Mouse (Mus musculus) olfactory bulb, adult 2 months (tissue): ENCODE results near the gene Rims3. TPM values are rescaled to one million over a fixed set of nuclear protein-coding genes. Genes with fewer than 3 reads are reported as not detected.

Source experiments
- H3K27ac ChIP-seq: fragments of 200-500 bp; 2 replicates; pipeline ENCODE4 v1.5.1; 2012; ENCODE audit warnings: low read depth, low read length; ENCODE audit not compliant: insufficient read depth
- H3K4me1 ChIP-seq: fragments of 200-500 bp; 2 replicates; pipeline ENCODE4 v1.6.1; 2012; ENCODE audit warnings: low read length; ENCODE audit not compliant: control insufficient read depth, insufficient read depth
- H3K4me3 ChIP-seq: fragments of 200-500 bp; 2 replicates; pipeline ENCODE4 v1.5.1; 2012; ENCODE audit warnings: mild to moderate bottlenecking, low read depth, low read length, moderate library complexity; ENCODE audit not compliant: insufficient read depth
- CTCF ChIP-seq: fragments of 200-500 bp; IDR thresholded peaks from 2 replicates; pipeline ENCODE4 v1.5.1; 2012; ENCODE audit warnings: low read depth, mild to moderate bottlenecking, low read length, moderate library complexity; ENCODE audit not compliant: insufficient read depth
- POLR2A ChIP-seq: fragments of 200-500 bp; IDR thresholded peaks from 2 replicates; pipeline ENCODE4 v1.6.1; 2012; ENCODE audit warnings: mild to moderate bottlenecking, low read depth, low read length, moderate library complexity; ENCODE audit not compliant: insufficient read depth
- WGBS: fragments of 180-500 bp; shearing (Covaris S2); methylation state at CpG from one replicate; pipeline ENCODE4 v1.1.7; 2018; 5-methylcytosine and 5-hydroxymethylcytosine counted together
- polyA plus RNA-seq: library from polyadenylated mRNA; stranded (reverse); fragments of >200 nt; gene quantifications from 2 replicates; pipeline ENCODE4 v1.2.4, GENCODE M21; 2012; ENCODE audit warnings: low replicate concordance; ENCODE audit not compliant: missing spikeins, insufficient read depth, insufficient read length

Gene Rims3
- polyA plus RNA-seq, 1 experiment: not detected

GRCm38 (mm10) chr4:120885208-120886120 lies 30.8 kb downstream of the Rims3 start:
- no peak overlapping the region for H3K27ac ChIP-seq
- WGBS: 56% methylated on average over 13 of the region's 13 CpGs
- TF ChIP-seq CTCF (no peak), POLR2A (no peak)

GRCm38 (mm10) chr4:120886131-120886530 lies 31.5 kb downstream of the Rims3 start:
- TF ChIP-seq POLR2A (no peak), CTCF (no peak)
- no peak overlapping the region for H3K4me3 ChIP-seq
- H3K27ac ChIP-seq: no peak overlapping the region
- peaks cover 26% of the 10 kb centered on the region for H3K4me1 ChIP-seq
- WGBS: 52% methylated on average over 4 of the region's 4 CpGs

More at GRCm38 (mm10) chr4:120885208-120886120, 30.8 kb downstream of the Rims3 start:
- no peak overlapping the region for H3K4me3 ChIP-seq
- H3K4me1 ChIP-seq: peaks cover 31% of the 10 kb centered on the region

- WGBS: 86% methylated on average over 5 of the region's 5 CpGs
- Histone ChIP-seq H3K4me1 (peaks cover 22% of the 10 kb centered on the region), H3K27ac (no peak overlapping the region), H3K4me3 (no peak overlapping the region)
- TF ChIP-seq CTCF (no peak), POLR2A (no peak)
Observed at GRCm38 (mm10) chr4:120886811-120887210, 32.2 kb downstream of the Rims3 start.

GRCm38 (mm10) chr4:120887381-120888112 lies 32.9 kb downstream of the Rims3 start:
- H3K27ac ChIP-seq: no peak overlapping the region
- WGBS: 20% methylated on average over 8 of the region's 8 CpGs
- H3K4me1 ChIP-seq: peaks cover 18% of the 10 kb centered on the region

GRCm38 (mm10) chr4:120888884-120889283 lies 34.3 kb downstream of the Rims3 start:
- 81% methylated on average over 8 of the region's 8 CpGs for WGBS
- H3K4me3 ChIP-seq: no peak overlapping the region
- peaks cover 23% of the 10 kb centered on the region for H3K4me1 ChIP-seq

More at GRCm38 (mm10) chr4:120887381-120888112, 32.9 kb downstream of the Rims3 start:
- no peak overlapping the region for H3K4me3 ChIP-seq
- TF ChIP-seq CTCF: no peak
- TF ChIP-seq POLR2A: no peak

GRCm38 (mm10) chr4:120890754-120891440 lies 36.3 kb downstream of the Rims3 start:
- 69% methylated on average over 11 of the region's 11 CpGs for WGBS
- no peak overlapping the region for H3K27ac ChIP-seq
- TF ChIP-seq POLR2A: no peak
- no peak for TF ChIP-seq CTCF
- H3K4me3 ChIP-seq: no peak overlapping the region
- peaks cover 26% of the 10 kb centered on the region for H3K4me1 ChIP-seq

More at GRCm38 (mm10) chr4:120888884-120889283, 34.3 kb downstream of the Rims3 start:
- H3K27ac ChIP-seq: no peak overlapping the region
- TF ChIP-seq CTCF (no peak), POLR2A (no peak)

- TF ChIP-seq POLR2A (no peak), CTCF (no peak)
- Histone ChIP-seq H3K27ac (no peak overlapping the region), H3K4me1 (peaks cover 24% of the 10 kb centered on the region), H3K4me3 (no peak overlapping the region)
Observed at GRCm38 (mm10) chr4:120891960-120892359, 37.3 kb downstream of the Rims3 start.

GRCm38 (mm10) chr4:120892516-120892915 lies 37.9 kb downstream of the Rims3 start:
- no peak for TF ChIP-seq POLR2A
- WGBS: 80% methylated on average over 1 of the region's 1 CpGs
- H3K4me1 ChIP-seq: peaks cover 22% of the 10 kb centered on the region
- no peak overlapping the region for H3K4me3 ChIP-seq
- no peak overlapping the region for H3K27ac ChIP-seq
